Mouse (Mus musculus) embryonic stem cell, embryonic (primary cell): ENCODE measurements around the gene Clasp1.

Experiments used
- CTCF ChIA-PET, 4 experiments: fragments of 300-600 bp in 2 of 4; fragments of 350-600 bp in 2 of 4; sonication (Branson Sonifier 250); formaldehyde crosslinking; loops; one replicate each; lab custom pipeline; 2022; ENCODE audit warnings: inconsistent platforms in 2 of 4; lab: Charles Lee
- POLR2A ChIA-PET, 4 experiments: fragments of 300-600 bp in 2 of 4; fragments of 350-600 bp in 2 of 4; sonication (Branson Sonifier 250); formaldehyde crosslinking; loops; one replicate each; lab custom pipeline; 2022; ENCODE audit warnings: antibody characterized with exemption in 4 of 4, inconsistent platforms in 1 of 4; lab: Charles Lee

Clasp1 gene

DNA sequence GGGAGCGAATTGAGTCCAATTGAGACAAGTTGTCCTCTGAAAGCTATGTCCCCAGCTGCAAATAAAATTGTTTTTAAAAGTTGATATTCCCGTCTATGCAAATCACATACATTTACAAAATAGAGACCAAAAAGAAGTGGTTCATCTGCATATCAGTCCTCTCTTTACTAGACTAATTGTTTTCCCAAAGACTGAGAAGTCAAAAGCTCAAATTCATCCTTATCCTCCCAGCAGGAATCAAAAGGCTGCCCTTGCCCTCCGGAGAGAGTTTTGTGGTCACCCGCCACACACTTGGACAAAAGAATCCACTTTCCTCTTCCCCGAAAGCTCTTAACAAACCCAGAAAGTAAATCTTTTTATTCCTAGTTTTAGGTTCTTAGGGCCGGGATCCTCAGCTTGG is 236.6 kb downstream of the Clasp1 start:
- ChIA-PET POLR2A (interaction anchor here (0.6 to 33.9 kb wide), 100 partner anchors 3 to 680 kb away, joined by 3 to 1229 read pairs (median 7); partner anchors contain the start of genes Gli2 (in 2 of the 4) and Tfcp2l1 (in 1 of the 4)), CTCF (interaction anchor here in 3 of 4 experiments (0.6 to 1.6 kb wide), 6 partner anchors 17 to 282 kb away, joined by 3 to 8 read pairs (median 4); no protein-coding TSS in a partner anchor)

DNA sequence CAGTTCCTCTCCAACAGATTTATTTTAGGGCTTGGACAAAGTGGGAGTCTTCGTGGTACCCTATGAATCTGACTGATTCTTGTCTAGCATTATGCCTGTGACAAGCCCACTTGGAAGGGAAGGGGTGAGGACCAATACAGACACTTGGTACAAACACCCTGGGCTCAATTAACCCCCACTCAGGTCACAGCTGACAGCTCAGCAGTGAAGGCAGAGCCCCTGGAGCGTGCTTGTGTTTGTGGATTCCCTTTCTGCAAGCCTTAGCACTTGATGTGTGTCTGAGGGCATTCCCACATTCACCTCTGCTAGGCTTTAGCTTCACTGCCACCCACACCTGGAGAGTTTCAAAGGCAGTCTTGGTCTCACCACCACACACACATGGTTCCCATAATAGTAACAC is 237.1 kb downstream of the Clasp1 start:
- CTCF ChIA-PET: interaction anchor here in 3 of 4 experiments (0.8 to 1.6 kb wide), 5 partner anchors 16 to 283 kb away, joined by 3 to 8 read pairs (median 5); no protein-coding TSS in a partner anchor
- POLR2A ChIA-PET: interaction anchor here (0.6 to 33.9 kb wide), 101 partner anchors 4 to 841 kb away, joined by 3 to 1229 read pairs (median 7); partner anchors contain the start of genes Gli2 (in 2 of the 4), Clasp1 (in 1 of the 4) and Tfcp2l1 (in 1 of the 4)

DNA sequence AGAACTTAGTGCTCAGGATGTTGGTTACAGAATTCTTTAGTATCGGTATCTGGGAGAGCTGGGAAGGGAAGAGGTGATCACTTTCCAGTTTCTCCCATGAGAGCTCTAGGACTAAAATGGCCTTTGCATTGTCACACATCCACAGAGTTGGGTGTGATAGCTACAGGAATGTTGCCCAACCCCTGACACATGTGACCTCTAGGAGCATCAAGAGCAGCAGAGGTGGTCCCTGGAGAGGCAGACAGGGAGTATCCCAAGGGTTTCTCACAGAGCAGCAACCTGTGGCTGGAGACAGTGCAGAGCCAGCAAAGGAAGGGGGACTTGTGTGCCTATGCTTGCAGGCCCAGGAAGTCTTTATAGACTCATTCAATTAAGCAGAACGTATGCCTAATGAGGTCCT is 237.6 kb downstream of the Clasp1 start:
- ChIA-PET POLR2A (interaction anchor here (0.6 to 33.9 kb wide), 83 partner anchors 4 to 840 kb away, joined by 3 to 1229 read pairs (median 9); partner anchors contain the start of genes Gli2 (in 2 of the 4), Clasp1 (in 1 of the 4) and Tfcp2l1 (in 1 of the 4)), CTCF (interaction anchor here in 1 of 4 experiments (0.7 to 1.6 kb wide), 2 partner anchors 57 to 131 kb away, joined by 3 read pairs; no protein-coding TSS in a partner anchor)

GRCm38 (mm10) chr1:118627781-118628464 is 239.1 kb downstream of the Clasp1 start, which contains the start of gene Tfcp2l1:
TSS of gene Tfcp2l1 (plus strand) at chr1:118627945.
- ChIA-PET CTCF (interaction anchor here (0.5 to 1.5 kb wide), 5 partner anchors 9 to 132 kb away, joined by 3 to 4 read pairs (median 3); no protein-coding TSS in a partner anchor), POLR2A (interaction anchor here (0.5 to 33.9 kb wide), 133 partner anchors 6 to 877 kb away, joined by 3 to 1229 read pairs (median 6); partner anchors contain the start of genes Gli2 (in 1 of the 4), Nifk (in 1 of the 4), Ralb (in 1 of the 4) and Tfcp2l1 (in 1 of the 4))

- POLR2A ChIA-PET: interaction anchor here (0.7 to 33.9 kb wide), 25 partner anchors 2 to 442 kb away, joined by 3 to 1229 read pairs (median 5); partner anchors contain the start of gene Tfcp2l1 (in 2 of the 4)
- CTCF ChIA-PET: no interaction called here
Measured at GRCm38 (mm10) chr1:118633415-118633980, 244.6 kb downstream of the Clasp1 start.

GRCm38 (mm10) chr1:118642296-118642999 is 253.6 kb downstream of the Clasp1 start:
- ChIA-PET POLR2A (interaction anchor here (0.6 to 24.3 kb wide), 55 partner anchors 9 to 440 kb away, joined by 3 to 1229 read pairs (median 6); partner anchors contain the start of gene Tfcp2l1 (in 4 of the 4)), CTCF (interaction anchor here in 3 of 4 experiments (0.6 to 1.6 kb wide), 5 partner anchors 9 to 126 kb away, joined by 3 to 8 read pairs (median 4); no protein-coding TSS in a partner anchor)

- CTCF ChIA-PET: interaction anchor here (0.5 to 1.6 kb wide), 5 partner anchors 8 to 878 kb away, joined by 3 to 5 read pairs (median 4); no protein-coding TSS in a partner anchor
- POLR2A ChIA-PET: interaction anchor here (0.6 to 24.3 kb wide), 42 partner anchors 8 to 572 kb away, joined by 3 to 1229 read pairs (median 7); partner anchors contain the start of gene Tfcp2l1 (in 4 of the 4)
Measured at GRCm38 (mm10) chr1:118643138-118643979, 254.5 kb downstream of the Clasp1 start.

- ChIA-PET POLR2A (interaction anchor here (0.6 to 24.3 kb wide), 47 partner anchors 6 to 880 kb away, joined by 3 to 1229 read pairs (median 5); partner anchors contain the start of genes Tfcp2l1 (in 4 of the 4), Gli2 (in 1 of the 4) and Tmem185b (in 1 of the 4)), CTCF (interaction anchor here in 1 of 4 experiments (1.1 kb wide), 1 partner anchor 18 kb away, joined by 4 read pairs; the partner anchor contains the start of gene Tfcp2l1)
Measured at GRCm38 (mm10) chr1:118645701-118646100, 256.8 kb downstream of the Clasp1 start.

- CTCF ChIA-PET: no interaction called here
- POLR2A ChIA-PET: interaction anchor here in 3 of 4 experiments (0.6 to 24.3 kb wide), 21 partner anchors 8 to 428 kb away, joined by 3 to 1229 read pairs (median 22); partner anchors contain the start of gene Tfcp2l1 (in 3 of the 3)
Measured at GRCm38 (mm10) chr1:118648015-118648414, 259.2 kb downstream of the Clasp1 start.

DNA sequence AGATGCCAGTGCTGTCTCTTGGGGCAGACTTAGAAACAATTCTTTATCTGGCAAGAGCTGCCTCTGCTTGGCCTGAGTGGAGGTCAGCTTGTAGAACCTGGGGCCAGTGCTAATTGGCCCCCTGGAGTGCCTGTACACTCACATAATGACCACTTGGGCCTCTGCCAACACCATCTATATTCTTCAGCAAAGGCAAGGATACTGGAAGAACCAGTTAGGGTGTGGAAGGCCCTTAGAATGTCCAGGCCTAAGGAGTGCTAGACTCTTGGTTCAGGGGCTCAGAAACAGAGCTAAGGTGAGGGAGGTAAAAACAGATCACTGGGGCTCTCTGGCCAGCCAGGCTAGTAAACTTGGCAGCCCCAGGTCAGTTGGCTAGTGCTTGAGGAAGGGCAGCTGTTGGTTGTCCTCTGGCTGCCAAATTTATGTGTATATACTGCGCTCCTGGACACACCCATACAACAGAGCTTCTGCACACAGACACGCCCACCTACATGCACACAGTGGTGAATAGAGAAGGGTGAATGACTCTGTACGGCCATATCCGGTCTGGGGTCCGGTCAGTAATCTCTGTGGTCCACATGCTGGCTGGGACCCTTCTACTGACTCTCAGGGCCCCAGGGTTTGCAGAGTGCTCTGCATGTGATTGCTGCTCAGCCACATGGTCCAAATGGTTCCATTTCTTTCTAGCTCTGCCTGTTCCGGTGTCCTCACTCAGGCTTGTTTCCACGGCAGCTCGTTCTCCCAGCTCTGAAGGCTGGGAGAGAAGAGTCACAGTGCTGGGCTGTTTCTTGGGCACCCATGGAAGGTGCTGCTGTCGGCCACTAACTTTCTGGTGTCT is 261.3 kb downstream of the Clasp1 start:
- POLR2A ChIA-PET: interaction anchor here (0.6 to 21.9 kb wide), 72 partner anchors 8 to 930 kb away, joined by 3 to 957 read pairs (median 6); partner anchors contain the start of genes Tfcp2l1 (in 3 of the 4) and Gli2 (in 1 of the 4)
- CTCF ChIA-PET: interaction anchor here in 3 of 4 experiments (0.6 to 1.2 kb wide), 5 partner anchors 13 to 110 kb away, joined by 3 to 4 read pairs (median 3); no protein-coding TSS in a partner anchor

- ChIA-PET POLR2A (interaction anchor here (0.6 to 21.9 kb wide), 71 partner anchors 8 to 426 kb away, joined by 3 to 957 read pairs (median 6); partner anchors contain the start of genes Tfcp2l1 (in 3 of the 4) and Gli2 (in 1 of the 4)), CTCF (interaction anchor here in 3 of 4 experiments (0.8 to 1.5 kb wide), 6 partner anchors 8 to 109 kb away, joined by 3 to 5 read pairs (median 4); no protein-coding TSS in a partner anchor)
Measured at GRCm38 (mm10) chr1:118650771-118651080, 261.9 kb downstream of the Clasp1 start.

DNA sequence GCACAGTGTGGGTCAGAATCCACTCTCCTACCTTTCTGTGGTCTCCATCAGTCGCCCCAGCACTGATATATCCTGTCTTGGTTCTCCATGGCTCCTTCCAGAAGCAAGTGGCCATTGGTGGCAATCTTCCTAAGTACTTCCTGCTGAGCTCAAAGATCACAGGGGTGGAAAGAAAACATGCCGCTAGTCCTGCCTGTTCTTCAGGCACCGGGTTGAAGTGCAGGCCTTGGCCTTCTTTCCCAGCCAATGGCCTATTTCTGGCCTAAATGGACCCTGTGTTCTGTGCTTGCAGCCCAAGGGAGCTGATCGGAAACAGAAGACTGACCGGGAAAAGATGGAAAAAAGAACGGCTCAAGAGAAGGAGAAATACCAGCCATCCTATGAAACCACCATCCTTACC is 269.9 kb downstream of the Clasp1 start:
- POLR2A ChIA-PET: interaction anchor here (0.5 to 6.5 kb wide), 41 partner anchors 8 to 489 kb away, joined by 3 to 93 read pairs (median 5); partner anchors contain the start of gene Tfcp2l1 (in 3 of the 4)
- CTCF ChIA-PET: no interaction called here

DNA sequence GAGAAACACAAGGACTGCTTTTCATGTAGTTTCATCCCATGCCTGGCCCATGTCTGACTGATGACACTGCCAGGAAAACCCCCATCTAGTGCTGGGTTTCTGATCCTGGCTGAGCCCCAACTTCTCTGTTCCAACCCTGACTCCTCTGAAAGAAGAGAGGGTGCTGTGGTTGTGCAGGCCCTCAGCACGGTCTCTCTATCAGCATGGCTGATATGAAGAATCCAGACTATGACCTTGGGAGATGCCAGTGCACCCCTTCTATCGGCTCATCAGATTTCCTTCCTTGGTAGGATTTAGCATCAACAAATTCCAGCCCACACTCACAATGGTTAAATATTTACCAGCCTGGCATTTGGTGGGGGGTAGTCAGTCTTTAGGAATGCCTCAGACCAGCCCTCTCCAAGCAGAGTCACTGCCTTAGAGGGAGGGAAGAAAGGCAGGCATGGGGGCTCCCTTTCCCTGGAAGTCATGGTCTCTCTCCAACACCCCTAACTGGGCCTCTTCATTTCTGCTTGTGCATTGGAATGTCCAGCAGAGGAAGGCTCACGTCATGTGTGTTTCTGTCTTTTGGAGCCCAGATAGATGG is 272.1 kb downstream of the Clasp1 start:
- ChIA-PET CTCF (interaction anchor here in 1 of 4 experiments (0.6 to 1.6 kb wide), 2 partner anchors 64 to 108 kb away, joined by 4 read pairs; no protein-coding TSS in a partner anchor), POLR2A (interaction anchor here in 3 of 4 experiments (0.5 to 8.8 kb wide), 26 partner anchors 8 to 148 kb away, joined by 3 to 179 read pairs (median 24); partner anchors contain the start of gene Tfcp2l1 (in 2 of the 3))
